Mouse (Mus musculus) liver, embryonic 16.5 days (tissue): ENCODE data around the gene Ppp2r5d. TPM values are rescaled to one million over a fixed set of nuclear protein-coding genes. Genes with fewer than 3 reads are reported as not detected.

Experiments
- ATAC-seq: fragments of 200-750 bp; cut with Nextera tagmentation; 2 replicates; pipeline ENCODE4 v1.8.0; 2017; ENCODE audit warnings: low read depth, mild to moderate bottlenecking, moderate number of reproducible peaks, moderate library complexity
- H3K27ac ChIP-seq: fragments of 300-500 bp; sonication (generic); 2 replicates; pipeline ENCODE4 v1.5.1; 2014; ENCODE audit warnings: mild to moderate bottlenecking, low read length
- H3K27me3 ChIP-seq: fragments of 300-500 bp; sonication (generic); 2 replicates; pipeline ENCODE4 v1.6.1; 2014; ENCODE audit warnings: low read depth, low read length, mixed read lengths; ENCODE audit not compliant: control insufficient read depth, insufficient read depth
- H3K36me3 ChIP-seq: fragments of 300-500 bp; sonication (generic); 2 replicates; pipeline ENCODE4 v1.6.1; 2014; ENCODE audit warnings: mild to moderate bottlenecking; ENCODE audit not compliant: control insufficient read depth, insufficient read depth
- H3K4me1 ChIP-seq: fragments of 300-500 bp; sonication (generic); 2 replicates; pipeline ENCODE4 v1.6.1; 2014; ENCODE audit warnings: low read depth, low read length, mixed read lengths; ENCODE audit not compliant: control insufficient read depth
- H3K4me2 ChIP-seq: fragments of 300-500 bp; sonication (generic); 2 replicates; pipeline ENCODE4 v1.6.1; 2014; ENCODE audit warnings: low read depth, low read length, mixed read lengths
- H3K4me3 ChIP-seq: fragments of 300-500 bp; sonication (generic); 2 replicates; pipeline ENCODE4 v1.5.1; 2014; ENCODE audit warnings: low read depth, mild to moderate bottlenecking, low read length
- H3K9ac ChIP-seq: fragments of 300-500 bp; sonication (generic); 2 replicates; pipeline ENCODE4 v1.6.1; 2014; ENCODE audit warnings: low read depth, low read length
- H3K9me3 ChIP-seq: fragments of 300-500 bp; sonication (generic); replicated peaks from 2 replicates; pipeline ENCODE4 v1.6.1; 2016; ENCODE audit warnings: low read length; ENCODE audit not compliant: control insufficient read depth
- WGBS: fragments of 180-500 bp; shearing (Covaris S2); extraction: QIAGEN DNeasy Blood & Tissue Kit; methylation state at CpG from one replicate; pipeline ENCODE4 v1.1.7; 2014; ENCODE audit not compliant: insufficient replicate concordance; 5-methylcytosine and 5-hydroxymethylcytosine counted together
- polyA plus RNA-seq: library from polyadenylated mRNA; unstranded; fragments of >200 nt; fragmentation: Nextera tagmentation; extraction: Ambion mirVana; gene quantifications from 2 replicates; pipeline ENCODE4 v1.2.1, GENCODE M21; 2015

Ppp2r5d gene
- polyA plus RNA-seq, 1 experiment from 2014 or later = 28.7 TPM

DNA sequence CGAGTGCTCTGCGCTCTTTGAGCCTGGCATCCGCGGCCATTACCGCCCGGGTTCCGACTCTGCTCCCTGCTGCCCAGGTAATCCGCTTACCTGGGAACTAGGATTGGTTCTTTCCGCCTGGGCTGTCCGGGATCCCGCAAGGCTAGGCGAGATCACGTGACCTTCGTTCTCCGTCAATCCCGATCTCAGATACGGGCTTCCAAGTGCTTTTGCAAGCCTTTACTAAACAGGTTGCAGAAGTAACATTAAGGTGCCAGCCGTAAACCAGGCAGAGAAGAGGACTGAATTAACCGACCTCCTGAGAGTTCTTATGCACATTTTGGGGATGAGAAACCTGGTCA lies 58.6 kb downstream of the Ppp2r5d start:
- H3K4me1 ChIP-seq = peaks cover 37% of the 10 kb centered on the region
- H3K9me3 ChIP-seq = no peaks in the 10 kb centered on the region
- peak overlapping the region; percentile 96 for H3K4me2 ChIP-seq
- H3K27ac ChIP-seq = peak overlapping the region; percentile 80
- H3K9ac ChIP-seq = peak overlapping the region; percentile 85
- peak; percentile 33 for ATAC-seq
- H3K4me3 ChIP-seq = peak overlapping the region; percentile 94
- H3K36me3 ChIP-seq = no peaks in the 10 kb centered on the region
- under 1% methylated on average over 19 of the region's 19 CpGs for WGBS
- H3K27me3 ChIP-seq = no peaks in the 10 kb centered on the region

DNA sequence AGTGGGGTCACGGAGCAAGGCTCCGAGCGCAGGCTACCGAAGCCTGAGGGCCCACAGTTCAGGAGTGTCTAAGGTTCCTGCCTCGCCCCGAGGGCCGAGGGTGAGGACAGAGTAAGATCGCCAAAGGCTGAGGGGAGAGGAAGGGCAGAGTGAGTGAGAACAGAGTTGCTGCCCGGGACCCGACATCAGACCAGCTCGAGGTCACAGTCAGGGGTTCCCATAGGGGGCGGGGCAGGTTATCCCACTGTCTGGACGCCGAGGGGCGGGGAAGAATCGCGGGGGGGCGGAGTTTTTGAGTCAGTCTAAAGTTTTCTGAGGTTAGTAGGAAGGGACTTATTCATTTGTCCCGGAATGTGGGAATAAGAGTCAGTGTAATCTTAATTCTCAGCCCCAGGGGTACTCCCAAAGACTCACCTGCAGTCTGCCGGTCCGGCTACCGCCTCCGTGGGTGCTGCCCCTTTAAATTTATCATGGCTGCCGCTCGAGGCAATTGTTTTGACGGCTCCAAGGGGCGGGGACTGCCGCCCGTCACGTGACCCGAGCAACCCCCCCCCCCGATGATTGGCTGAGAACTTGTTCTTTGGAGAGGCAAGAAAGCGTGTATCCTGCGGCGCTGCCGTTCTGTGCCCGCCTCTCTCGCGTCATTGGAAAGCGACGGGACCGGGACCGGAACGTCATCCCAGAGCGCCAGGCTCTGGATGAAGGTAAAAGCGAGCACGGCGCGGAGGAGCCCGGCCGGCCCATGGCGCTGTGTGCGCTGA lies 59.2 kb downstream of the Ppp2r5d start, which contains the start of the genes Klc4 and Mrpl2:
Klc4 (minus strand) TSS at position 462 of the 761 bp plus-strand sequence.
Mrpl2 (plus strand) TSS at position 669 of the 761 bp plus-strand sequence.
- H3K36me3 ChIP-seq = no peaks in the 10 kb centered on the region
- H3K27ac ChIP-seq = peak within 1 kb of the TSS; percentile 80
- ATAC-seq = peak; percentile 79
- no peaks in the 10 kb centered on the region for H3K27me3 ChIP-seq
- H3K4me3 ChIP-seq = peak within 1 kb of the TSS; percentile 94
- H3K4me1 ChIP-seq = peaks cover 32% of the 10 kb centered on the region
- under 1% methylated on average over 51 of the region's 53 CpGs for WGBS
- peak within 1 kb of the TSS; percentile 96 for H3K4me2 ChIP-seq
- no peaks in the 10 kb centered on the region for H3K9me3 ChIP-seq
- H3K9ac ChIP-seq = peak within 1 kb of the TSS; percentile 85

DNA sequence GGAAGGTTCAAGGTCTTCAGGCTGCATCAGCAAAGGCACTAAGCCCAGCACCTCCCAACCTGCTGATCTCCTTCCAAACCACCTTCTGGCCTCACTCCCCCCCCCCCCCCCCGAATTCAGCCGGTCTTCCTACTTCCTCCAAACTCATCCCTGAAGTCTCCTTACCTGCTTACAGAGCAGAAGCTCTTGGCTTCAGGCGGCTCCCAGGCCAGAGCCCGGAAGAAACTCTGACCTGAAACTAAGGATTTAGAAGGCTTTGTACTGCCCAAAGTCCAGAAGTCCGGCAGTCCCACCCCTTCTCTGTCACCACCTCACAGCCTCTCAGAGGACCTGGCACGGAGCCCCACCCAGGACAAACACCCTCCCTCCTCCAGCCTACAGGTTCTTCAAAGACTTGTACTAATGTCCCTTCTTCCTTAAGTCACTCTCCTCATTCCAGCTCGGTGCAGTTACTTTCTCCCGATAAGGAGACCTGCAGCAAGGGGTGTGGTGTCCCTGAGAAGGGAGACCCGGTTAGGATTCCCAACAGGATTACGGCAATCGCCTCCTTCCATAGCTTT lies 59.9 kb downstream of the Ppp2r5d start:
- peak overlapping the region; percentile 94 for H3K4me3 ChIP-seq
- no peaks in the 10 kb centered on the region for H3K9me3 ChIP-seq
- H3K36me3 ChIP-seq = no peaks in the 10 kb centered on the region
- peak overlapping the region; percentile 96 for H3K4me2 ChIP-seq
- H3K27ac ChIP-seq = peak overlapping the region; percentile 78
- H3K27me3 ChIP-seq = no peaks in the 10 kb centered on the region
- peak overlapping the region; percentile 75 for H3K9ac ChIP-seq
- peak; percentile 14; the same call in 1 of the 2 replicates for ATAC-seq
- H3K4me1 ChIP-seq = peaks cover 28% of the 10 kb centered on the region
- 12% methylated on average over 11 of the region's 11 CpGs for WGBS

DNA sequence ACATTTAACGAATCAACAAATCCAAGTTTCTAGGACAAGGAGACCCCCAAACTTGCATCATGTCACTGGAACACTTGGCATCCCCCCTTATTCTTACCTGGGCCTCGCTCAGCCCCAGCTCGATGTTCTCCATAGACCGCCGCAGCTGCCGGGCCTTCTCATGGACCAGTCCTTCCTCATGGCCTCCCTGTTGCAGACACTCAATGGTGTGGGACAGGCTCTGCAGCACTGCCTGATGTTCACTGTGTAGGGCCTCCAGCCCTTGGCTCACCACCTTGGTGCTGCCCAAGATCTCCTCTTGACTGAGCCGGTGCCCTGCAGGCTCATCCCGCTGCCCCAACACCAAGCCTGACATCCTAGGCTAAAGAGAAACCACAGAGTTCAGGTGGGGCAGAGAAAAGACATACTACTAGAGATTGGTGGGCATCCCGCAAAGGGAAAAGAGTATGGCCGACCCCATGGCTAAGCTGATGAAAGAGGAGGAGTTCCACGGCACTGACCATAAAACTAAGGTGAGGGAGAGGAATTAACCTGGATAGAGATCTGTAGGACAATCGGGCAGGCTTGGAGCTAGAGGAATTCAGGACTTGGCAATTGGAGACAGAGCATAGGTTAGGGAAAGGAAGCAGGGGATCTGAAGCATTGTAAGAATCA lies 60.6 kb downstream of the Ppp2r5d start:
- Histone ChIP-seq H3K27ac (no peak overlapping the region), H3K9ac (no peak overlapping the region), H3K4me1 (peaks cover 24% of the 10 kb centered on the region), H3K9me3 (no peaks in the 10 kb centered on the region), H3K36me3 (no peaks in the 10 kb centered on the region), H3K27me3 (no peaks in the 10 kb centered on the region), H3K4me3 (no peak overlapping the region; the same call in 1 of the 2 replicates), H3K4me2 (peak overlapping the region; percentile 96; the same call in 1 of the 2 replicates)
- 77% methylated on average over 12 of the region's 12 CpGs for whole genome bisulfite sequencing
- no peak for ATAC-seq

DNA sequence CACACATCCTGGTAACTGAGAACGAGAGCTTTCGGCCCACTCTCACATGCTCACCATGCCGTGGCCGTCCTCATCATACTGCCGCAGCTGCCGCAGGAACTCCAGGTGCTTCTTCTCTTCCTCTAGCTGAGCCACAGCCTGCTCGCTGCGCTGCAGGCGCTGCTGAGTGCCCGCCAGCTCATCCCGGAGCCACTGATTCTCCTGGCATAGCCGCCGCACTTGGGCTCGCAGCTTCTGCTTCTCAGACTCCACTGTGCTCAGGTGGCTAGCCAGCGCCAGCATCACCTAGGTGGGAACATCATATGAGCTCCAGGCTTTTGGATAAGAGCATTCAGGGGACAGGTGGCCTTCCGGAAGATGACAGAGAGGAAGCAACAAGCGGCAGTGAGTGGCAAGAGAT lies 62.9 kb downstream of the Ppp2r5d start:
- H3K27ac ChIP-seq = no peak overlapping the region
- H3K36me3 ChIP-seq = no peaks in the 10 kb centered on the region
- 83% methylated on average over 17 of the region's 17 CpGs for WGBS
- no peak overlapping the region for H3K9ac ChIP-seq
- no peaks in the 10 kb centered on the region for H3K9me3 ChIP-seq
- H3K4me2 ChIP-seq = no peak overlapping the region
- peaks cover 20% of the 10 kb centered on the region for H3K4me1 ChIP-seq
- no peak for ATAC-seq
- no peak overlapping the region for H3K4me3 ChIP-seq
- H3K27me3 ChIP-seq = no peaks in the 10 kb centered on the region

DNA sequence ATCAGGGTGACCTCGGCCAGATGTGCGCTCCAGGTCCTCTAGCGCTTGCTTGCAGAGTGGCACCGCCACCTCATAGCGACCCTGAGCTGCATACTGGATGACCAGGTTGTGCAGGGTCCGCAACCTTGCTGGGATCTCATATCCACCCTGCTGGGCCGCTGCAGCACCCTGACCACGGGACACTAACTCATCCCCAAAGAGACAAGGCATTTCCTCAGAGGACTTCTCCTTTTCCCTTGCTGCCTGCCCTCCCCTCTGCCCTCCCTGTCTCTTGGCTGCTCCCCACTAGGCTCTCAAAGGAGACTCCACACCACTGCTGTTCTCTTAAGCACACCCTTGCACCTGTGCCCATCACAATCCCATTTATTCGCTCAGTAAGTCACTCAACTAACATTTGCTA lies 65.0 kb downstream of the Ppp2r5d start:
- Histone ChIP-seq H3K4me3 (no peak overlapping the region), H3K9me3 (no peaks in the 10 kb centered on the region), H3K27me3 (no peaks in the 10 kb centered on the region), H3K9ac (no peak overlapping the region), H3K27ac (no peak overlapping the region), H3K36me3 (no peaks in the 10 kb centered on the region), H3K4me2 (no peak overlapping the region), H3K4me1 (peaks cover 8% of the 10 kb centered on the region)
- no peak for ATAC-seq
- 39% methylated on average over 9 of the region's 9 CpGs for WGBS

DNA sequence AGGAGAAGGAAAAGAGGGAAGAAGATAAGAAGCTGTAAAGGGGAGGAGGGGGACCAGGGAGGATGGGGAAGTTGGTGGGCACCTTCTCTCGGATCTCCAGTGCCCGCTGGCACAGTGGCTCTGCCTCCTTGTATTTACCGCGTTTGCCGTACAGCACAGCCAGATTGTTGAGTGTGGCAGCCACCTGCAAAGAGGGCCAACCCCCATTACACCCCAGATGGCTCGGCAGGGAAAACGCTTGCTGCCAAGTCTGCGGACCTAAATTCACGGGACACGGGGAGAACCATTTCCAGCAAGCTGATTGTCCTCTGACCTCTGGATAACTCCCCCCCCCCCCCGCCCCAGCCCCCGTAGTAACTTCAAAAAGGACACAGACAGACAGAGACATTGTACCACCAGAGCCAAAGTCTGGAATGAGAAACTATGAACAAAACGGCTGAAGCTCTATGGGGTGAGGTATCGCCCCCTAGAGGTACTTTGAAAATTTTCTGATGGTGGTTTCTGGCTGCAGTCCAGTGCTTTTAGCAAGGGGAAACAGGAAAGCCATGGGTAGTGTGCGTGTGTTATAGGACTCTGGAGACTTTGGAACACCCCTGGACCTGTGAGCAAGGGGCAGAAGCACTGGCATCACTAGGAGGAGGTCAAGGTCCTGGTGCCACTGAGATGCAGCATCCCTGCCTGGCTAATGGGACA lies 67.9 kb downstream of the Ppp2r5d start:
- Histone ChIP-seq H3K9ac (no peak overlapping the region), H3K4me3 (no peak overlapping the region), H3K36me3 (no peaks in the 10 kb centered on the region), H3K27ac (no peak overlapping the region), H3K4me1 (no peaks in the 10 kb centered on the region; the same call in none of the 2 replicates), H3K9me3 (no peaks in the 10 kb centered on the region), H3K4me2 (peak overlapping the region; percentile 36), H3K27me3 (no peaks in the 10 kb centered on the region)
- no peak for ATAC-seq
- WGBS = 19% methylated on average over 15 of the region's 15 CpGs
